Mouse (Mus musculus) intestine, postnatal 0 days (tissue): ENCODE data around the gene Hoxb4. TPM values are rescaled to one million over a fixed set of nuclear protein-coding genes. Genes with fewer than 3 reads are reported as not detected.

Experiments used
- ATAC-seq: fragments of 200-750 bp; cut with Nextera tagmentation; 2 replicates; pipeline ENCODE4 v1.8.0; 2017; ENCODE audit warnings: mild to moderate bottlenecking, moderate TSS enrichment, moderate library complexity
- H3K27ac ChIP-seq: fragments of 300-500 bp; sonication (generic); 2 replicates; pipeline ENCODE4 v1.5.1; 2014; ENCODE audit warnings: mild to moderate bottlenecking, low read depth, low read length, moderate library complexity
- H3K27me3 ChIP-seq: fragments of 300-500 bp; sonication (generic); replicated peaks from 2 replicates; pipeline ENCODE4 v1.6.1; 2014; ENCODE audit warnings: low read length, mixed read lengths; ENCODE audit not compliant: control insufficient read depth, insufficient read depth
- H3K36me3 ChIP-seq: fragments of 300-500 bp; sonication (generic); 2 replicates; pipeline ENCODE4 v1.6.1; 2014; ENCODE audit warnings: mild to moderate bottlenecking, moderate library complexity; ENCODE audit not compliant: control insufficient read depth, insufficient read depth
- H3K4me1 ChIP-seq: fragments of 300-500 bp; sonication (generic); replicated peaks from 2 replicates; pipeline ENCODE4 v1.6.1; 2014; ENCODE audit warnings: antibody characterized with exemption, low read length, mixed read lengths; ENCODE audit not compliant: control insufficient read depth, insufficient read depth
- H3K4me2 ChIP-seq: fragments of 300-500 bp; sonication (generic); replicated peaks from 2 replicates; pipeline ENCODE4 v1.6.1; 2014; ENCODE audit warnings: low read depth, mild to moderate bottlenecking, moderate library complexity
- H3K4me3 ChIP-seq: fragments of 300-500 bp; sonication (generic); 2 replicates; pipeline ENCODE4 v1.5.1; 2014; ENCODE audit warnings: low read depth, low read length
- H3K9ac ChIP-seq: fragments of 300-500 bp; sonication (generic); 2 replicates; pipeline ENCODE4 v1.6.1; 2014; ENCODE audit warnings: mild to moderate bottlenecking, low read depth, low read length
- H3K9me3 ChIP-seq: fragments of 300-500 bp; sonication (generic); 2 replicates; pipeline ENCODE4 v1.6.1; 2016; ENCODE audit warnings: mixed run types; ENCODE audit not compliant: control insufficient read depth
- CTCF ChIP-seq: sonication (generic); IDR thresholded peaks from 2 replicates; pipeline ENCODE4 v1.5.1; 2016; ENCODE audit warnings: low read depth, mild to moderate bottlenecking, control low read depth, antibody characterized with exemption, moderate library complexity
- WGBS: fragments of 180-500 bp; shearing (Covaris S2); extraction: QIAGEN DNeasy Blood & Tissue Kit; methylation state at CpG from one replicate; pipeline ENCODE4 v1.1.7; 2014; 5-methylcytosine and 5-hydroxymethylcytosine counted together
- polyA plus RNA-seq: library from polyadenylated mRNA; unstranded; fragments of >200 nt; fragmentation: Nextera tagmentation; extraction: Ambion mirVana; gene quantifications from 2 replicates; pipeline ENCODE4 v1.2.1, GENCODE M21; 2015

Gene Hoxb4
- polyA plus RNA-seq, 1 experiment from 2014 or later = 1.1 TPM

GRCm38 (mm10) chr11:96341701-96342575 lies 23.9 kb downstream of the Hoxb4 start:
- Histone ChIP-seq H3K9me3 (no peaks in the 10 kb centered on the region), H3K27ac (peak overlapping the region; percentile 75), H3K4me3 (peak overlapping the region; percentile 44), H3K4me1 (peaks cover 7% of the 10 kb centered on the region; the same call in 1 of the 2 replicates), H3K27me3 (peaks cover 40% of the 10 kb centered on the region), H3K4me2 (peak overlapping the region; percentile 85), H3K36me3 (no peaks in the 10 kb centered on the region; the same call in 1 of the 2 replicates), H3K9ac (peak overlapping the region; percentile 58)
- ATAC-seq = no peak
- 15% methylated on average over 40 of the region's 40 CpGs for WGBS
- TF ChIP-seq CTCF = no peak; the same call in 1 of the 2 replicates

- Histone ChIP-seq H3K9ac (no peak overlapping the region), H3K9me3 (no peaks in the 10 kb centered on the region), H3K27me3 (peaks cover 40% of the 10 kb centered on the region), H3K4me1 (peaks cover 7% of the 10 kb centered on the region; the same call in 1 of the 2 replicates), H3K27ac (no peak overlapping the region; the same call in 1 of the 2 replicates), H3K36me3 (no peaks in the 10 kb centered on the region; the same call in 1 of the 2 replicates), H3K4me3 (peak overlapping the region; percentile 44; the same call in 1 of the 2 replicates), H3K4me2 (peak overlapping the region; percentile 85)
- 30% methylated on average over 4 of the region's 4 CpGs for WGBS
- no peak for TF ChIP-seq CTCF
- ATAC-seq = no peak
These were observed 24.5 kb downstream of the Hoxb4 start for GRCm38 (mm10) chr11:96342576-96342930.

- Histone ChIP-seq H3K36me3 (no peaks in the 10 kb centered on the region; the same call in 1 of the 2 replicates), H3K4me1 (peaks cover 7% of the 10 kb centered on the region; the same call in 1 of the 2 replicates), H3K27ac (no peak overlapping the region), H3K9me3 (no peaks in the 10 kb centered on the region), H3K9ac (no peak overlapping the region), H3K4me3 (no peak overlapping the region), H3K27me3 (peaks cover 40% of the 10 kb centered on the region), H3K4me2 (peak overlapping the region; percentile 85; the same call in 1 of the 2 replicates)
- no peak for TF ChIP-seq CTCF
- WGBS = 62% methylated on average over 2 of the region's 2 CpGs
- ATAC-seq = no peak
These were observed 25.2 kb downstream of the Hoxb4 start for GRCm38 (mm10) chr11:96343206-96343745.

GRCm38 (mm10) chr11:96344061-96344877 lies 26.2 kb downstream of the Hoxb4 start:
- Histone ChIP-seq H3K9ac (no peak overlapping the region; the same call in 1 of the 2 replicates), H3K36me3 (no peaks in the 10 kb centered on the region; the same call in 1 of the 2 replicates), H3K4me2 (peak overlapping the region; percentile 69), H3K9me3 (no peaks in the 10 kb centered on the region), H3K4me1 (peaks cover 7% of the 10 kb centered on the region; the same call in 1 of the 2 replicates), H3K4me3 (no peak overlapping the region), H3K27ac (peak overlapping the region; percentile 80), H3K27me3 (peaks cover 40% of the 10 kb centered on the region)
- no peak for ATAC-seq
- TF ChIP-seq CTCF = no peak
- WGBS = 43% methylated on average over 36 of the region's 40 CpGs

GRCm38 (mm10) chr11:96344878-96345159 lies 26.8 kb downstream of the Hoxb4 start:
- Histone ChIP-seq H3K27me3 (peaks cover 39% of the 10 kb centered on the region), H3K4me3 (no peak overlapping the region), H3K9ac (no peak overlapping the region; the same call in 1 of the 2 replicates), H3K36me3 (no peaks in the 10 kb centered on the region; the same call in 1 of the 2 replicates), H3K27ac (peak overlapping the region; percentile 80), H3K4me2 (peak overlapping the region; percentile 69), H3K9me3 (no peaks in the 10 kb centered on the region), H3K4me1 (peaks cover 9% of the 10 kb centered on the region; the same call in 1 of the 2 replicates)
- no peak for TF ChIP-seq CTCF
- 42% methylated on average over 6 of the region's 6 CpGs for WGBS
- ATAC-seq = no peak
